Mouse (Mus musculus) CD4-positive, CD25-positive, alpha-beta regulatory T cell (primary cell): ENCODE measurements around the gene Foxd1. TPM values are rescaled to one million over a fixed set of nuclear protein-coding genes. Genes with fewer than 3 reads are reported as not detected.

Experiments used
- polyA plus RNA-seq: library from polyadenylated mRNA; unstranded; fragments of 100-300 nt; shearing (Covaris generic); gene quantifications from one replicate; pipeline ENCODE4 v1.2.1, GENCODE M21; 2017

Gene Foxd1
- polyA plus RNA-seq = 0.04 TPM

DNA sequence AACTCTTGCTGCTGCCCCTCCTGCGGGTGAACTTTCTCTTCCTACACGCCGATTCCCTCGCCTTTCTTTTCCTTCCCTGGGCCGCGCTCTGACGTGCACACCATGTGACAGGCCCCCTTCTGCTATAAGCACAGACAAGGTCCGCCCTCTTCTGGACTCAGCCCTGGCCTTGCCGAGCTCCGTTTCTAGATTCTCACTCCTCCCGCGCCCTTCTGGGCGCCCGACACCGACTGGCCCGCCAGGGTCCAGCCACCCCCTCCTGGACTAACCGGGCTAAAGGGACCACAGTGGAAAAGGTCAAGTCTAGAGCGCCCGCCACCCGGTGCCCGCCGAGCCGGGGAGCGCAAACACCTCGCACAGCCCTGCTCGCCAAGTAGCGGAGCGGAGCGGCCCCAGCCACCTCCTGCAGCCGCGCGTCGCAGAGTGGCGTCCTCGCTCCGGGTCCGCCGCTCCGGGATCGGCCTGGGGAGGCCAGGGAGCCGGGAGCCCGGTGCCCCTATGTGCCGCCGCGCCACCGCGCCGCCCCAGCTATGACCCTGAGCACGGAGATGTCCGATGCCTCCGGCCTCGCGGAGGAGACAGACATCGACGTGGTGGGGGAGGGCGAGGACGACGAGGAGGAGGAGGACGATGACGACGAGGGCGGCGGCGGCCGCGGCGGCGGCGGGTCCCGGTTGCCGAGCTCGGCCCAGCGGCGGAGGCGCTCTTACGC is at the start of gene Foxd1:
TSS of gene Foxd1 (plus strand) at position 153 of the 712 bp plus-strand sequence.

DNA sequence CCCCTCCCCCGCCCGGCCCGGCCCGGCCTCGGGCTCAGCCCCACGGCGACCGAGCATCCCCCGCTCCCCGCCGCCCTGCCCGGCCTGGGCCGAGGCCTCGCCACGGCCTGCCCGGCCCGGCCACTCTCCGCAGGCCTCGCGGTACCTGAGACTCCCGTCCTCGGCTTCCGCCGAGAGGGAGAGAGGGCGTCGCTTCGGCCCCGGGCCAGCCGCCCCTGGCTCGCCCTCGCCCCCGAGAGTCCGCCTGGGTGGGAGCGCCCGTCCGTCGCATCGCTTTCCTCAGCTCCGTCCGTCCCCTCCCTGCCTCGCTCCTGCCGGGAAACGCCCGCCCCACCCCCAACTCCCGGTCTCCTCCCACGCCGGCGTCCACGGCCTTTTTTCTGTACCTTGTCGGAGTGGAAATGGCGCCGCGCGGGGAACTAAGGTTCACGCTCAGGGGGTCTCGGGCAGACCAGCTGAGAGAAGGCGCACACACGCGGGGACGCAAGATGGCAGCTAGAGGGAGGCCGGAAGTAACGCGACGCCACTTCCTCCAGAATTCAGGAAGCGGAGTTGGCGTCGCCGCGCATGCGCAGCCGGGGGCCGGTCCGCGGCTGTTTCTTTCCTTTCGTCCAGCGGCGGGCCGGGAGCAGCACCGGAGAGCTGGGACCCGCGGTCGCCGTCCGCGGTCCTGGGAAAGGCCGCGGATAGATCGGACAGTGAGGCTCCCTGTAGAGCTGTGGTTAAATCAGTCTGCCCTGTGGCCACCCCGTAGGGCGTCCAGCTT is 37.4 kb upstream of the Foxd1 start, which contains the start of gene Btf3:
TSS of gene Btf3 (minus strand) at position 527 of the 766 bp plus-strand sequence.

Other genes starting within 250 kb of the Foxd1 start
- gene Arhgef28, start 147.8 kb upstream of the Foxd1 start, polyA plus RNA-seq = 0.05 TPM
- gene Utp15, start 91.2 kb upstream of the Foxd1 start, polyA plus RNA-seq = 42.2 TPM
- 59.2 TPM for gene Ankra2, start 91.2 kb upstream of the Foxd1 start, polyA plus RNA-seq
- not detected for gene Gm21976, start 74.4 kb upstream of the Foxd1 start, polyA plus RNA-seq
- gene Btf3, start 37.2 kb upstream of the Foxd1 start, polyA plus RNA-seq = 586 TPM
- 0.37 TPM for gene Gm10320, start 137.8 kb downstream of the Foxd1 start, polyA plus RNA-seq